Mouse (Mus musculus): ENCODE measurements around the gene Ccdc13. TPM values are rescaled to one million over a fixed set of nuclear protein-coding genes. Genes with fewer than 3 reads are reported as not detected.

Ccdc13 gene
- total RNA-seq, 2 experiments from 2014 or later, result 0.32 to 0.46 TPM

- DNase-seq, result peak; percentile 73
Measured at GRCm38 (mm10) chr9:121759091-121760081, 79.9 kb downstream of the Ccdc13 start, which contains the start of gene Zfp651. Zfp651 (plus strand) TSS chr9:121759330.

GRCm38 (mm10) chr9:121757835-121758814, 81.1 kb downstream of the Ccdc13 start:
- peak; percentile 63 for DNase-seq

- no peak for DNase-seq
Measured at GRCm38 (mm10) chr9:121757432-121757831, 81.8 kb downstream of the Ccdc13 start.

- DNase-seq, result no peak
Measured at GRCm38 (mm10) chr9:121756785-121757184, 82.5 kb downstream of the Ccdc13 start.

DNA sequence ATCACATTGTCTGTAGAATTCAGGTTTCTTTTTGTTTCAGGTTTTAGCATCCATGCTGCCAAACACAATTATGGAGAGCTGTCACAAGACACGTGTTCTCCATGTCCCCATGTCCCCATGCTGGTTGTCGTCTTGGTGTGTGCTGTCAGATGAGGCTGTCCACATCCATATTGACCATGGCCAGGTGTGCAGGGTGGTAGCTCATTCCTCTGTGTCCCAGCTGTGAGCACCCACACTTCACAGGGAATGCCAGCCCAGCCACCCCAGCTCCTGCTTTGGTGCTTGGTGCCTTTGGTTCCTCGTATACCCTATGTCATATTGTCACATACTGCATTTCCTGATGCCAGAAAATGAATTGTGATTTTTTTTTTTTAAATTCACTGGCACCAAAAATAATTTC, 84.6 kb downstream of the Ccdc13 start:
- DNase-seq, result no peak

DNA sequence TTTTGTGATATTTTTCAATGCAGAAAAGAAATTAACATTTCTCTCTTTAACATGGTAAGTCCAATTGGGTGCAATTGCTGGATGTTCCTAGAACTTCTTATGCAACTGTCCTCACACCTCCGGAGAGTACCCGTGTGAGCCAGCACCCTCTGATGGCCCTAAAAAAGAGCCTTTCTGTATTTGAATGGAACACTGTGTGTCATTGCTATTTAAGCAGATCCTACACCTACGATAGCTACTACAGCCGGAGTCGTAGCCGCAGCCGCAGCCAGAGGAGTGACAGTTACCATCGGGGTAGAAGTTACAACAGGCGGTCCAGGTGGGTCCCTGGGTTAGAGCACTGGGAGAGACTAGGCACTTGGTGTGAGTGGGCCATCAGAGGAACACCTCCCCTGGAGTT, 86.5 kb downstream of the Ccdc13 start:
- DNase-seq, result no peak

Other genes with a start within 250 kb of the Ccdc13 start
- not detected for gene Lyzl4, start 197.4 kb downstream of the Ccdc13 start, total RNA-seq (2021)
- 1 to 10 TPM; 2.5 to 2.6 TPM for gene Vipr1, start 196.7 kb downstream of the Ccdc13 start, total RNA-seq (2021)
- 1 to 10 TPM; 3.8 to 4.3 TPM for gene Sec22c, start 134.0 kb downstream of the Ccdc13 start, total RNA-seq (2021)
- gene Ss18l2, start 129.1 kb downstream of the Ccdc13 start, total RNA-seq (2021), result 100 to 1,000 TPM; 104 to 105 TPM
- 10 to 100 TPM; 30.0 to 30.1 TPM for gene Nktr, start 120.3 kb downstream of the Ccdc13 start, total RNA-seq (2021)
- 100 to 1,000 TPM in 1 of 2 experiments, 10 to 100 TPM in 1; 78.3 to 101 TPM for gene Zfp651, start 80.1 kb downstream of the Ccdc13 start, total RNA-seq (2021)
- gene Klhl40, start 61.9 kb downstream of the Ccdc13 start, total RNA-seq (2021), result 100 to 1,000 TPM; 116 to 215 TPM
- gene Hhatl, start 47.0 kb downstream of the Ccdc13 start, total RNA-seq (2021), result 100 to 1,000 TPM; 193 to 201 TPM
- gene Higd1a, start 18.9 kb upstream of the Ccdc13 start, total RNA-seq (2021), result 100 to 1,000 TPM; 110 to 115 TPM
- 1 to 10 TPM; 1.9 to 2.0 TPM for gene Ackr2, start 58.9 kb upstream of the Ccdc13 start, total RNA-seq (2021)
- not detected for gene Cyp8b1, start 76.8 kb upstream of the Ccdc13 start, total RNA-seq (2021)
- 1 to 10 TPM; 1.3 to 1.6 TPM for gene Fam198a, start 111.5 kb upstream of the Ccdc13 start, total RNA-seq (2021)
- 10 to 100 TPM in 1 of 2 experiments, 1 to 10 TPM in 1; 8.9 to 10.0 TPM for gene Pomgnt2, start 157.6 kb upstream of the Ccdc13 start, total RNA-seq (2021)

Data from gastrocnemius, postnatal 25 days (tissue).